Mouse (Mus musculus): ENCODE measurements at regions not wholly inside any gene's neighbourhood (a gene's known extent, or its start where the extent isn't known, plus 50 kb on each side); places are given as distances from the start of the nearest gene placed in this dataset.
"Not testable (repeated sequence)": the region's sequence is repeated elsewhere in the genome, so short reads cannot be mapped to it uniquely, and the experiment has no call there.

- DNase-seq (ENCODE audit: low spot score in 2 of 2), result no peak
- intact Hi-C loops (cut with DNase I), result no loop called here
Measured at GRCm38 (mm10) chr6:70160442-70160841, 631.6 kb downstream of the Rpia start.

GRCm38 (mm10) chr6:70155771-70156170 lies 636.3 kb downstream of the Rpia start:
- intact Hi-C loops (cut with DNase I), result not testable (repeated sequence)

GRCm38 (mm10) chr6:70151098-70151838 lies 640.8 kb downstream of the Rpia start:
- DNase-seq (ENCODE audit: low spot score in 2 of 2); intact Hi-C loops (cut with DNase I): not testable (repeated sequence)

More at GRCm38 (mm10) chr6:70155771-70156170, 636.3 kb downstream of the Rpia start:
- not testable (repeated sequence) for DNase-seq (ENCODE audit: low spot score in 2 of 2)

GRCm38 (mm10) chr6:70146986-70147385 lies 645.0 kb downstream of the Rpia start:
- no peak for DNase-seq (ENCODE audit: low spot score in 2 of 2)
- intact Hi-C loops (cut with DNase I), result no loop called here

GRCm38 (mm10) chr6:70143341-70143740 lies 648.7 kb downstream of the Rpia start:
- intact Hi-C loops (cut with DNase I); DNase-seq (ENCODE audit: low spot score in 2 of 2): not testable (repeated sequence)

GRCm38 (mm10) chr6:70116811-70117210 lies 675.2 kb downstream of the Rpia start:
- DNase-seq (ENCODE audit: low spot score in 2 of 2), result peak; percentile 6 to 13
- intact Hi-C loops (cut with DNase I), result no loop called here

- DNase-seq (ENCODE audit: low spot score in 2 of 2), result no peak
- intact Hi-C loops (cut with DNase I), result no loop called here
Measured at GRCm38 (mm10) chr6:70111892-70112291, 680.1 kb downstream of the Rpia start.

- intact Hi-C loops (cut with DNase I), result not testable (repeated sequence)
Measured at GRCm38 (mm10) chr6:70109412-70109811, 682.6 kb downstream of the Rpia start.

GRCm38 (mm10) chr6:70103781-70104180 lies 688.3 kb downstream of the Rpia start:
- intact Hi-C loops (cut with DNase I), result no loop called here

More at GRCm38 (mm10) chr6:70109412-70109811, 682.6 kb downstream of the Rpia start:
- DNase-seq (ENCODE audit: low spot score in 2 of 2), result not testable (repeated sequence)

GRCm38 (mm10) chr6:70103174-70103573 lies 688.9 kb downstream of the Rpia start:
- intact Hi-C loops (cut with DNase I), result not testable (repeated sequence)

More at GRCm38 (mm10) chr6:70103781-70104180, 688.3 kb downstream of the Rpia start:
- no peak for DNase-seq (ENCODE audit: low spot score in 2 of 2)

GRCm38 (mm10) chr6:70088041-70088440 lies 704.0 kb downstream of the Rpia start:
- DNase-seq (ENCODE audit: low spot score in 2 of 2), result no peak

More at GRCm38 (mm10) chr6:70103174-70103573, 688.9 kb downstream of the Rpia start:
- DNase-seq (ENCODE audit: low spot score in 2 of 2), result not testable (repeated sequence)

GRCm38 (mm10) chr6:70073841-70074240 lies 718.2 kb downstream of the Rpia start:
- intact Hi-C loops (cut with DNase I), result no loop called here
- peak; percentile 4 to 5 for DNase-seq (ENCODE audit: low spot score in 2 of 2)

More at GRCm38 (mm10) chr6:70088041-70088440, 704.0 kb downstream of the Rpia start:
- intact Hi-C loops (cut with DNase I), result no loop called here

GRCm38 (mm10) chr6:70072007-70072406 lies 720.0 kb downstream of the Rpia start:
- intact Hi-C loops (cut with DNase I), result no loop called here
- DNase-seq (ENCODE audit: low spot score in 2 of 2), result no peak

GRCm38 (mm10) chr6:70067716-70068415 lies 724.2 kb downstream of the Rpia start:
- intact Hi-C loops (cut with DNase I), result no loop called here
- no peak for DNase-seq (ENCODE audit: low spot score in 2 of 2)

- intact Hi-C loops (cut with DNase I), result no loop called here
- DNase-seq (ENCODE audit: low spot score in 2 of 2), result no peak
Measured at GRCm38 (mm10) chr6:70059028-70059427, 733.0 kb downstream of the Rpia start.

GRCm38 (mm10) chr6:70058374-70058773 lies 733.7 kb downstream of the Rpia start:
- DNase-seq (ENCODE audit: low spot score in 2 of 2), result no peak
- intact Hi-C loops (cut with DNase I), result no loop called here

- intact Hi-C loops (cut with DNase I), result no loop called here
- no peak for DNase-seq (ENCODE audit: low spot score in 2 of 2)
Measured at GRCm38 (mm10) chr6:70040894-70041293, 751.1 kb downstream of the Rpia start.

GRCm38 (mm10) chr6:70033674-70034073 lies 758.4 kb downstream of the Rpia start:
- intact Hi-C loops (cut with DNase I), result no loop called here
- no peak for DNase-seq (ENCODE audit: low spot score in 2 of 2)

- DNase-seq (ENCODE audit: low spot score in 2 of 2), result no peak
- intact Hi-C loops (cut with DNase I), result no loop called here
Measured at GRCm38 (mm10) chr6:70011555-70011954, 780.5 kb downstream of the Rpia start.
